Mouse (Mus musculus) limb, embryonic 11.5 days (tissue): ENCODE measurements at regions not wholly inside any gene's neighbourhood (a gene's known extent, or its start where the extent isn't known, plus 50 kb on each side); places are given as distances from the start of the nearest gene placed in this dataset.
"Not testable (repeated sequence)": the region's sequence is repeated elsewhere in the genome, so short reads cannot be mapped to it uniquely, and the experiment has no call there.

Experiments
- ATAC-seq: fragments of 200-750 bp; cut with Nextera tagmentation; 2 replicates; pipeline ENCODE4 v1.8.0; 2017; ENCODE audit warnings: low read depth; ENCODE audit not compliant: insufficient number of reproducible peaks, low FRiP score, low TSS enrichment
- DNase-seq: peaks from one replicate; pipeline ENCODE4 v3.0.0-alpha.2; 2015; ENCODE audit warnings: low spot score
- H3K27ac ChIP-seq: fragments of 300-500 bp; sonication (generic); replicated peaks from 2 replicates; pipeline ENCODE4 v1.5.1; 2014; ENCODE audit warnings: low read depth, mild to moderate bottlenecking, low read length
- H3K27me3 ChIP-seq: fragments of 300-500 bp; sonication (generic); 2 replicates; pipeline ENCODE4 v1.6.1; 2014; ENCODE audit warnings: mild to moderate bottlenecking, low read length, mixed read lengths; ENCODE audit not compliant: control insufficient read depth, insufficient read depth
- H3K36me3 ChIP-seq: fragments of 300-500 bp; sonication (generic); 2 replicates; pipeline ENCODE4 v1.6.1; 2014; ENCODE audit warnings: mild to moderate bottlenecking, low read length, moderate library complexity, mixed read lengths; ENCODE audit not compliant: control insufficient read depth, insufficient read depth
- H3K4me1 ChIP-seq: fragments of 300-500 bp; sonication (generic); 2 replicates; pipeline ENCODE4 v1.6.1; 2014; ENCODE audit warnings: low read length, mixed read lengths; ENCODE audit not compliant: control insufficient read depth, insufficient read depth
- H3K4me2 ChIP-seq: fragments of 300-500 bp; sonication (generic); 2 replicates; pipeline ENCODE4 v1.6.1; 2014; ENCODE audit warnings: low read depth, mild to moderate bottlenecking, moderate library complexity; ENCODE audit not compliant: severe bottlenecking
- H3K4me3 ChIP-seq: fragments of 300-500 bp; sonication (generic); 2 replicates; pipeline ENCODE4 v1.5.1; 2014; ENCODE audit warnings: low read depth, low read length
- H3K9ac ChIP-seq: fragments of 300-500 bp; sonication (generic); 2 replicates; pipeline ENCODE4 v1.6.1; 2014; ENCODE audit warnings: mild to moderate bottlenecking, low read length
- H3K9me3 ChIP-seq: fragments of 300-500 bp; sonication (generic); 2 replicates; pipeline ENCODE4 v1.6.1; 2016; ENCODE audit warnings: low read length; ENCODE audit not compliant: control insufficient read depth
- WGBS: fragments of 180-500 bp; shearing (Covaris S2); extraction: QIAGEN DNeasy Blood & Tissue Kit; methylation state at CpG from one replicate; pipeline ENCODE4 v1.1.7; 2014; 5-methylcytosine and 5-hydroxymethylcytosine counted together

DNA sequence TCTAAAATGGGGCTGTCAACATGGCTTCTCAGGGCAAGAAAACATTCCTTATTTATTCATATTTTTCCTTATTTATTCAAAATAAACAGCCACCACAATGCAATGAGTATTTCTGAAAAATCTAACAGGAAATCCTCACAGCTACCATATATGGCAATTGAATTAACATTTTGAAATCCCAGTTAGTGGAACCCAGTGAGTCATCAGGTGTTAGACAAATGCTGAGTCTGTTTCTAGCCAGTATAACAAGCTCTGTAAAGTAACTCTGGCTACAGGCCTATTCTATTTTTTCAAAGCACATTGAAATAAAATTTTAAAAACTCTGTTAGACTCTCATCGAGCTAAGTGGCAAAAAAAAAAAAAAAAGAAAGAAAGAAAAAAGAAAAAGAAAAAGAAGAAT, 3586.8 kb downstream of the 9330182O14Rik start:
- Histone ChIP-seq H3K27me3 (no peaks in the 10 kb centered on the region), H3K27ac (no peak overlapping the region), H3K4me3 (no peak overlapping the region), H3K9me3 (no peaks in the 10 kb centered on the region), H3K36me3 (no peaks in the 10 kb centered on the region), H3K4me2 (no peak overlapping the region), H3K9ac (no peak overlapping the region), H3K4me1 (no peaks in the 10 kb centered on the region)
- ATAC-seq, result no peak
- DNase-seq, result no peak
- 80% methylated on average over 1 of the region's 1 CpGs for WGBS

GRCm38 (mm10) chr15:43735697-43736096, 3601.5 kb downstream of the 9330182O14Rik start:
- no peak overlapping the region for H3K4me3 ChIP-seq
- H3K9ac ChIP-seq, result no peak overlapping the region
- no peaks in the 10 kb centered on the region for H3K27me3 ChIP-seq
- H3K4me1 ChIP-seq, result no peaks in the 10 kb centered on the region
- H3K36me3 ChIP-seq, result no peaks in the 10 kb centered on the region
- no peak overlapping the region for H3K27ac ChIP-seq
- no peak overlapping the region for H3K4me2 ChIP-seq
- ATAC-seq, result no peak
- DNase-seq, result no peak
- no peaks in the 10 kb centered on the region for H3K9me3 ChIP-seq
- 82% methylated on average over 3 of the region's 3 CpGs for WGBS

DNA sequence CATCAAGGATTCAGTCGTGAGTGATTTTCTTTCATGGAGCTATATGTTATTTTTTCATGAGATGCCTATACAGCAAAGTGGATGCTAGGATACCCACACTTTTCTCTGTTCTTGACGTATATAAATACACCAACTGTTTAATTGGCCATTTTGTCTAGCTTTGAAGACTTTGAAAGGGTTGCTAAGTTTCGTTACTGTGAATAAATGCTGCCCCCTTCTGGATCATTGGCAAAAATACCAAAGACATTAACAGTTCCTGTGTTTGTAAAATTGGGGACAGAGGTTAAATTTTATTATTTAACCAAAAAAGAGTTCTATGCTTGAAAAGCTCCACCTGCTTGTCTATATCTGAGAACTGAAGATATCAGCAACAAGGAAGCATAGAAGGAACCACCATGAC, 3624.1 kb downstream of the 9330182O14Rik start:
- WGBS, result 23% methylated on average over 3 of the region's 3 CpGs
- Histone ChIP-seq H3K27ac (no peak overlapping the region), H3K36me3 (no peaks in the 10 kb centered on the region), H3K4me1 (no peaks in the 10 kb centered on the region), H3K27me3 (no peaks in the 10 kb centered on the region), H3K4me3 (no peak overlapping the region), H3K9me3 (no peaks in the 10 kb centered on the region), H3K4me2 (no peak overlapping the region), H3K9ac (no peak overlapping the region)
- DNase-seq (no peak), ATAC-seq (no peak)

DNA sequence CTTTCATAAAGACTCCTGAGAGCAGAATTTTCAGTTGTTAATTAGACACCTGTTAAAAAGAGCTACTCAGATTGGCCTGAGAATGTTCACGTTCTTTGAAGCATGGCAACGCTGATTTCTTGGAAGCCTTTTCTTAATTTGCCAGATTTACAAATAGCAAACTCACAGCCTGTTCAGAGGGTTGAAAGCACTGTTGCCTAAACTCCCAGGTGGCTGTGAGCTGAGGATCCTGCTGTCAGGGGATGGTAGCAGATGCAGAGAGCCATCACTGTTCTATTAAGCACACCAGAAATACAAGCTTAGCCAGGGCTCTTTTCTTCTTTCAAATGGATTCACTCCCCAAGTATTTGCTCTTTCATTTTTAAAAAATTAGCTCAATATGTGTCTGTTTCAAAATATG, 3630.4 kb downstream of the 9330182O14Rik start:
- H3K4me1 ChIP-seq, result no peaks in the 10 kb centered on the region
- H3K9me3 ChIP-seq, result no peaks in the 10 kb centered on the region
- no peak overlapping the region for H3K4me2 ChIP-seq
- ATAC-seq, result no peak
- H3K27ac ChIP-seq, result no peak overlapping the region
- H3K4me3 ChIP-seq, result no peak overlapping the region
- WGBS, result 69% methylated on average over 2 of the region's 2 CpGs
- no peak for DNase-seq
- no peaks in the 10 kb centered on the region for H3K36me3 ChIP-seq
- H3K27me3 ChIP-seq, result no peaks in the 10 kb centered on the region
- H3K9ac ChIP-seq, result no peak overlapping the region

- Histone ChIP-seq H3K9ac (no peak overlapping the region), H3K27me3 (no peaks in the 10 kb centered on the region), H3K4me3 (no peak overlapping the region), H3K36me3 (no peaks in the 10 kb centered on the region), H3K9me3 (no peaks in the 10 kb centered on the region), H3K27ac (no peak overlapping the region), H3K4me2 (no peak overlapping the region), H3K4me1 (no peaks in the 10 kb centered on the region)
- peak; percentile 24 for DNase-seq
- no peak for ATAC-seq
- WGBS, result 38% methylated on average over 3 of the region's 3 CpGs
Observed at GRCm38 (mm10) chr15:43772718-43773117, 3638.6 kb downstream of the 9330182O14Rik start.

GRCm38 (mm10) chr15:43782126-43782632, 3648.0 kb downstream of the 9330182O14Rik start:
- H3K9me3 ChIP-seq, H3K4me2 ChIP-seq, ATAC-seq, H3K9ac ChIP-seq, DNase-seq, H3K4me3 ChIP-seq, H3K36me3 ChIP-seq, H3K27ac ChIP-seq, H3K4me1 ChIP-seq, H3K27me3 ChIP-seq: not testable (repeated sequence)
- WGBS, result 87% methylated on average over 3 of the region's 3 CpGs

GRCm38 (mm10) chr15:43784171-43784570, 3650.0 kb downstream of the 9330182O14Rik start:
- H3K27me3 ChIP-seq, result no peaks in the 10 kb centered on the region
- WGBS, result 90% methylated on average over 3 of the region's 3 CpGs
- no peak for ATAC-seq

GRCm38 (mm10) chr15:43803342-43803741, 3669.2 kb downstream of the 9330182O14Rik start:
- Histone ChIP-seq H3K4me3 (no peak overlapping the region), H3K9ac (no peak overlapping the region)
- 32% methylated on average over 4 of the region's 4 CpGs for WGBS

More at GRCm38 (mm10) chr15:43784171-43784570, 3650.0 kb downstream of the 9330182O14Rik start:
- no peak for DNase-seq
- Histone ChIP-seq H3K9me3 (no peaks in the 10 kb centered on the region), H3K9ac (no peak overlapping the region), H3K36me3 (no peaks in the 10 kb centered on the region), H3K4me2 (no peak overlapping the region), H3K4me1 (no peaks in the 10 kb centered on the region), H3K27ac (no peak overlapping the region), H3K4me3 (no peak overlapping the region)

More at GRCm38 (mm10) chr15:43803342-43803741, 3669.2 kb downstream of the 9330182O14Rik start:
- H3K4me2 ChIP-seq, result no peak overlapping the region
- H3K27ac ChIP-seq, result no peak overlapping the region
- peak; percentile 25 for DNase-seq
- no peaks in the 10 kb centered on the region for H3K4me1 ChIP-seq
- ATAC-seq, result peak; percentile 57; the same call in 1 of the 2 replicates
- no peaks in the 10 kb centered on the region for H3K9me3 ChIP-seq
- no peaks in the 10 kb centered on the region for H3K36me3 ChIP-seq
- no peaks in the 10 kb centered on the region for H3K27me3 ChIP-seq
